Comparison of ENCODE assay signal across 7 mouse cellular contexts in the genomic region with DNA sequence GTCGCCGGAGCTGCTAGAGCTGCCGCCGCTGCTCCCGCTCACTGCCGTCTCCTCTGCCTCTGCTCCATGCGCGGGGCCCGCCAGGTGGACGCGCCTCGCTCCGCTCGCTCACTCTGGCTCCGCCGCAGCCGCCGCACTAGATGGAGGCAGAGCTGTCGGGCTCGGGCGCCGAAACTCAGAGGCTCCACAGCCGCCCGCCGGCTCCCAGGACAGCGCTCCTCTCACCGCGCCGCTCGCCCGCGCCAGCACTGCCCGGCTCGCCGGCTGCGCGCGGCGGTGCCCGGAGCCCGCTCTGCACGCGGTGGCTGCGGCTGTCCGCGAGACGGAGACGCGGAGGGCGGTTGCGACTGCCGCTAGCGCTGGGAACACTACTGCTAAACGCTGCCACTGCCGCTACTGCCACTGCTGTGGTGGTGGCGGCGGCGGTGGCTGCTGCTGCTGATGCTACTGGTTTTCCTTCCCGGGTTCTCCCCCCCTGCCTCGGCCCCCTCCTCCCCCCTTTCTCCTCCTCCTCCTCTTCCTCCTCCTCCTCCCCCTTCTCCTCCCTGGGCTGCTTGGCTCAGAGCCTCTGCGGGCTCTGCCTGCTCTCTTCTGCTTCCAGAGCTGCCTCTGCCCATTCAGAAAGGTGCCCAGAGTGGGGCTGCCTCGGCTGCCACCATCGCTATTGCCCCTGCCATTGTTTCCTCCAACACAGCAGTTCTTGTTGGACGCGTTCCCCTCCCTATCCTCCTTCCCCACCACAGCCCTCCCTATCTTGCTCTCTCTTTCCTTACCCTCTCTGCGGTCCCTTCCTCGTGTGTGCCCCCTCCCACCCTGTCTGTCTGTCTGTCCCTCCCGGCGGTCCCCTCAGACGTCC. TPM values are rescaled to one million over a fixed set of nuclear protein-coding genes. Genes with fewer than 3 reads are reported as not detected.
A peak's percentile ranks its signal among the peaks of the same experiment; 100 is the strongest.
DNase-seq lines count a peak whose midpoint lies in the region; ATAC-seq and TF ChIP-seq lines count a peak whose summit lies in the region.

A gene (minus strand): TSS at position 450 of the 856 bp plus-strand sequence.

- no peaks in the 10 kb centered on the region for H3K27me3 ChIP-seq in hindbrain, postnatal 0 days (ENCODE audit: insufficient read depth, low read length)

- ATAC-seq in hindbrain, postnatal 0 days = peak; percentile 85

- WGBS in hindbrain, postnatal 0 days = 32% methylated on average over 57 of the region's 70 CpGs

- intact Hi-C loops in left cerebral cortex, adult 2 months (cut with DNase I) = loop anchor here (1.0 to 5.0 kb wide), 2 partner anchors 212 to 219 kb away; a partner anchor contains a TSS

- peak; percentile 78 for DNase-seq in adrenal gland, adult 2 months
- DNase-seq in cerebellum, adult 8-10 months = peak; percentile 28
- peak; percentile 9 to 58 for DNase-seq in frontal cortex, postnatal 10 days (ENCODE audit: low spot score in 2 of 2)
- peak; percentile 73 for DNase-seq in hindbrain, postnatal 0 days (ENCODE audit: low spot score)
- DNase-seq in left cerebral cortex, adult 2 months (ENCODE audit: extremely low spot score in 1 of 2, low spot score in 2 of 2) = peak; percentile 41 to 46
- peak; percentile 28 for DNase-seq in lung, postnatal 36 days
- peak; percentile 68 to 71 for DNase-seq in right cerebral cortex, postnatal 10 days (ENCODE audit: low spot score in 2 of 2)

- no peaks in the 10 kb centered on the region for H3K9me3 ChIP-seq in hindbrain, postnatal 0 days (ENCODE audit: low read length)

- H3K36me3 ChIP-seq in hindbrain, postnatal 0 days (ENCODE audit: insufficient read depth, low read length) = no peaks in the 10 kb centered on the region

- peak within 1 kb of the TSS; percentile 76 for H3K9ac ChIP-seq in hindbrain, postnatal 0 days (replicated peaks; ENCODE audit: low read length)

- no peaks in the 10 kb centered on the region for H3K4me1 ChIP-seq in hindbrain, postnatal 0 days (ENCODE audit: insufficient read depth, low read length)

- no peak for TF ChIP-seq CTCF in hindbrain, postnatal 0 days (IDR thresholded peaks at IDR 0.05; ENCODE audit: low read depth)
- no peak; the same call in 1 of the 2 replicates for TF ChIP-seq CTCF in left cerebral cortex, adult 2 months (IDR thresholded peaks at IDR 0.05)

- peak within 1 kb of the TSS; percentile 58 for H3K4me2 ChIP-seq in hindbrain, postnatal 0 days (ENCODE audit: low read depth, low read length)

- H3K4me3 ChIP-seq in hindbrain, postnatal 0 days (ENCODE audit: low read length) = peak within 1 kb of the TSS; percentile 58
- H3K4me3 ChIP-seq in left cerebral cortex, adult 2 months = peak within 1 kb of the TSS; percentile 56

- H3K27ac ChIP-seq in hindbrain, postnatal 0 days = peak within 1 kb of the TSS; percentile 93
- peak within 1 kb of the TSS; percentile 85 for H3K27ac ChIP-seq in left cerebral cortex, adult 2 months

RNA-seq across cellular contexts. Expression of the gene that starts here (rescaled TPM):
- total RNA-seq in adrenal gland, adult 2 months (2021) = 10 to 100 TPM in 1 of 2 experiments, 1 to 10 TPM in 1; 9.6 to 11.0 TPM
- 2.1 and 2.5 TPM in 2 replicates for polyA plus RNA-seq in adrenal gland, adult 2 months (2012; rRNA removed)
- 30.1 and 30.7 TPM in 2 replicates for total RNA-seq in hindbrain, postnatal 0 days (2014; rRNA removed)
- 14.3 and 15.3 TPM in 2 replicates for polyA plus RNA-seq in hindbrain, postnatal 0 days (2015; fragmentation: Nextera tagmentation; extraction: Ambion mirVana)
- 10 to 100 TPM; 26.2 to 27.3 TPM for total RNA-seq in left cerebral cortex, adult 2 months (2021)

Comparison
In these comparisons a context has a peak if more than half of its experiments do, and no peak if none do; other contexts are left out.
1. Peak in every context shown above with its lines: DNase-seq, ATAC-seq, H3K4me3 ChIP-seq and H3K27ac ChIP-seq.
2. DNase-seq: peak in every context shown above with its lines; median percentile 78 in adrenal gland, adult 2 months; 73 in hindbrain, postnatal 0 days; 70 in right cerebral cortex, postnatal 10 days; 44 in left cerebral cortex, adult 2 months; 34 in frontal cortex, postnatal 10 days; 28 in cerebellum, adult 8-10 months; 28 in lung, postnatal 36 days.